Mouse (Mus musculus) brain, embryonic 14.5 days (tissue): Measurements from ENCODE around the gene Itih3.

Experiments used
- CTCF ChIP-seq: fragments of 200-500 bp; IDR thresholded peaks from 2 replicates; pipeline ENCODE4 v1.5.1; 2012; ENCODE audit warnings: inconsistent platforms, mild to moderate bottlenecking, moderate library complexity, borderline replicate concordance; ENCODE audit not compliant: insufficient read depth, insufficient read length; ENCODE audit errors: extremely low read depth
- POLR2A ChIP-seq: fragments of 200-500 bp; IDR thresholded peaks from 2 replicates; pipeline ENCODE4 v1.6.1; 2012; ENCODE audit warnings: mild to moderate bottlenecking, inconsistent platforms, borderline replicate concordance; ENCODE audit not compliant: poor library complexity, insufficient read depth, insufficient read length, severe bottlenecking; ENCODE audit errors: extremely low read depth

DNA sequence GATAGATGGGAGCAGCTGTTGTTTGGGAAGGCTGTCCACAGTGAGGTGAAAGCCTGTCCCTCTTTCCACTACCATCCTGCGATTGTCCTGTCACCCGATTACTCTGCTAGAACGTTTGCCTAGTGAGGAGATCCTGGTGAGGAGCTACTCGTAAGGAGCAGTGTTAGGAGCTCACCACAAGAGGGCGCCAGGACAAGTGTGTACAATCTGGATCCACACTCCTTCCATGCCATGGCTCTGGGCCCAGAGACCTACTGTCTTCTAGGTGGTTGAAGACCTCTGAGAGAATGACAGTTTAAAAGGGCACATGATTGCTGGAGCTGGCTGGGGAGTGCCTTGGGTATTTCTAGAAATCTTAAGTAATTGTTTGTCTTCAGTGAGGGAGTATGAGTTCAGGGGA is 56.5 kb downstream of the Itih3 start:
- TF ChIP-seq CTCF, result peak; percentile 83; the same call in 1 of the 2 replicates
- no peak for TF ChIP-seq POLR2A
